Mouse (Mus musculus) adrenal gland (tissue): Measurements from ENCODE around the gene Gbgt1.
"Not testable (repeated sequence)": the region's sequence is repeated elsewhere in the genome, so short reads cannot be mapped to it uniquely, and the experiment has no call there.

Experiments
- intact Hi-C: fragments of 180-260 bp; cut with DNase I; formaldehyde crosslinking; loops from one replicate; pipeline ENCODE4 v1.15.1; 2025

Gene Gbgt1

DNA sequence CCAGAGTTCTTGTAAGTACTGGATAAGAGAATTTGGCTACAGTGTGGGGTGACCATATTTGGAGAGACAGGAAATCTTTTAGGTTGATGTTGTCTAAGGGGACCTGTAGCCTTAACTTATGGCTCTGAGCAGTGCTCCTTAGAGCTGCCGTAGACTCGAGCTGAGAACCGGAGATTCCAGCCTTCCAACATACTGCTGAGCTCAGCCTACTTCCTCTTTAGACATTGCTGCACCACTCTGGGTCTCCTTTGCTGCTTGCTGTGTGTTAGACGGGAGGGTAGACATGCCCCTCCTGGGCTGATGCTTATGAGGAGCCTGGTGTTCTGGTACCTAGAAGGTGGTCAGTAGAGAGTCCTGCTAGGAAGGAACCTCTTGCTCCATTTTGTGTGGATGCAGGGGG lies 1.7 kb downstream of the Gbgt1 start:
- intact Hi-C loops = no loop called here

DNA sequence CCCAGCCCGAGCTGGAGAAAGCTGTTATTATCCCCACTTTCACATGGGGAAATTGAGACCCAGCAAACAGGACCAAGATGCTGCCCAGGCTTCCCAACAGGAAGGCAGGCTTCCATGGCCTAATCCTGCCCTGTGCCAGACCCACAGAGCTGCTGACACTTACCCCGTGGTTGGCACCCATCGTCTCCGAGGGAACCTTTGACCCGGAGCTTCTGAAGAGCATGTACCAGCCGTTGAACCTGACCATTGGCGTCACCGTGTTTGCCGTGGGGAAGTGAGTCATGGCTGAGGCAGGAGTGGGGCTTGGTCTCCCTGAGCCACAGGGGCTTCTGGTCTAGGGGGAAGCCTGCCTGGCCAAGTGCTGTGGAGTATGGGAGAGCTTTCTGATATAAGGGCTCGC lies 6.3 kb downstream of the Gbgt1 start:
- intact Hi-C loops = no loop called here

DNA sequence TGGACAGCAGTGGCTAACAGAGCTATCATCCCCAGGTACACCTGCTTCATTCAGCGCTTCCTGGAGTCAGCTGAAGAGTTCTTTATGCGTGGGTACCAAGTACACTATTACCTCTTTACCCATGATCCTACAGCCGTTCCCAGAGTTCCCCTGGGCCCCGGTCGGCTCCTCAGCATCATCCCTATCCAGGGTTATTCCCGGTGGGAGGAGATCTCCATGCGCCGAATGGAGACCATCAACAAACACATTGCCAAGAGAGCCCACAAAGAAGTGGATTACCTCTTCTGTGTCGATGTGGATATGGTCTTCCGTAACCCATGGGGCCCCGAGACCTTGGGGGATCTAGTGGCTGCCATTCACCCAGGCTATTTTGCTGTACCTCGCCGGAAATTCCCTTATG lies 8.0 kb downstream of the Gbgt1 start:
- intact Hi-C loops = no loop called here

DNA sequence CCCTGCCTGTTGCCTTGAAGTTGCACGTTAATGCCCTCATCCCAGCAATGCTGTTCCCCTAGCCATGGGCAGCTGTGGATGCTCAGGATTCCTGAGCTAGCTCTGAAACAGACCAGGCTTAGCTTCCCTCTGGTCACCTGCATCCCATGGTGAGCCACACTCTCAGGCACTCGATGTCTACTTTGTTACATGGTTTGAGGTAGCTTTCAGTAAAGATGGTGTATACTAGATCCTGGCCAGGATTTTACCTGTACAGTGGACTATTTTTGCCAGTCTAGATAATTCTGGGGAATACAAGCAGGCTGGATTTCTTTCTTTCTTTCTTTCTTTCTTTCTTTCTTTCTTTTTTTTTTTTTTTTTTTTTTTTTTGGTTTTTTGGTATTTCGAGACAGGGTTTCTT lies 9.1 kb downstream of the Gbgt1 start, which contains the start of gene Gm10134:
TSS of gene Gm10134 (plus strand) at position 301 of the 400 bp plus-strand sequence.
- intact Hi-C loops = no loop called here

DNA sequence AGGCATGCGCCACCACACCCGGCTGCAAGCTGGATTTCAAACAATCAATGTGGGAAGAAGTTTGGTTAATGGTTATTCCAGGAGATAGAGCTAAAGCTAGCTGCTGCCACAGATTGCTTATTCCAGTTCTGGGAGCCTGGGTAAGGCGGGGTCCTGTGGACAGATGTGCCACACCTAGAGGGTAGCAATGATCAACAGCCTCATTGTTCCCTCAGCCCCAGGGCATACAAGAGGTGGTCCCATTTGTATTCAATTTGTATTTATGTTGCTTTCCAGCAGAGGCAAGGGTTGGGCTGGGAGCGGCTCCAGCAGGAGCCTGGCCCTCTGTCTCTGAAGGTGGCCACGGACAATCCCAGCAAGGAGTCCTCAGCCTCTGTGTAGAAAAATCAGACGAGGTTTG lies 9.6 kb downstream of the Gbgt1 start:
- intact Hi-C loops = no loop called here

DNA sequence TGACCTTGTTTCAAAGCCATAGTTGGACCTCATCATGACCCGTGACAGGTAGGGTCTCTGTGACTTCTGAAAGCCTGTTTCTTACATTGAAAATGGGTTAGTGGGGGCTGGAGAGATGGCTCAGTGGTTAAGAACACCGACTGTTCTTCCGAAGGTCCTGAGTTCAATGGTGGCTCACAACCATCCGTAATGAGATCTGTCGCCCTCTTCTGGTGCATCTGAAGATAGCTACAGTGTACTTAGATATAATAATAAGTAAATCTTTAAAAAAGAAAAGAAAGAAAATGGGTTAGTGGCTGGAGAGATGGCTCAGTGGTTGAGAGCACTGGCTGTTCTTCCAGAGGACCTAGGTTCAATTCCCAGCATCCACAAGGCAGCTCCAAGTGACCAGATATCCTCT lies 14.9 kb downstream of the Gbgt1 start:
- intact Hi-C loops = not testable (repeated sequence)

DNA sequence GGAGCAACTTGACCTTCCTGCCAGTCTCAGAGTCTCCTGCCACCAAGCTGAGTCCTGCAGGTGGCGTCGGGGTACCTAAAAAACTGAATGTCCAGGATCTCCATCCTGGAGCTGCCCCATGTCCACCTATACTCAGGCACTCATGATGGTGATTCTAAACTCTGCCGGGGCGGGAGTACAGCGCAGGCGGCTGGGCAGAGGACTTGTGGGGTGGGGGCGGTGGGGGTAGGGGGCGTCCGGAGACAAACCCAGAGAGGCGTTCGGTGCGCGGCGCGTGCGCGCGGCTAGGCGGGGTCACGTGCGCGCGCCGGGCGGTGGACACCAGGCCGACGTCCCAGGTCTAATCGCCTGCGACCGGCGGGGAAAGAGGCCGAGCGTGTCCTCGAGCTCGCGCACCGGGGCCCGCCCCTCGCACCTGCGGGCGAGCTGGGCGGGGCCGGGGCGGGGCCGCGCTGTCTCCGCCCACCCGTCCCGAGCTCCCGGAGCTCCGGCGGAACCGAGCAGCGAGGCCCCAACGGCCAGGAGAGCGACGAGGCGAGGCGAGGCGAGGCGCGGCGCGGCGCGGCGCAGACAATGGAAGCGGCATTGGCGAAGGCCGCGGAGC lies 16.2 kb downstream of the Gbgt1 start, which contains the start of gene Ralgds:
TSS of gene Ralgds (plus strand) at position 328 of the 604 bp plus-strand sequence.
- intact Hi-C loops = no loop called here

DNA sequence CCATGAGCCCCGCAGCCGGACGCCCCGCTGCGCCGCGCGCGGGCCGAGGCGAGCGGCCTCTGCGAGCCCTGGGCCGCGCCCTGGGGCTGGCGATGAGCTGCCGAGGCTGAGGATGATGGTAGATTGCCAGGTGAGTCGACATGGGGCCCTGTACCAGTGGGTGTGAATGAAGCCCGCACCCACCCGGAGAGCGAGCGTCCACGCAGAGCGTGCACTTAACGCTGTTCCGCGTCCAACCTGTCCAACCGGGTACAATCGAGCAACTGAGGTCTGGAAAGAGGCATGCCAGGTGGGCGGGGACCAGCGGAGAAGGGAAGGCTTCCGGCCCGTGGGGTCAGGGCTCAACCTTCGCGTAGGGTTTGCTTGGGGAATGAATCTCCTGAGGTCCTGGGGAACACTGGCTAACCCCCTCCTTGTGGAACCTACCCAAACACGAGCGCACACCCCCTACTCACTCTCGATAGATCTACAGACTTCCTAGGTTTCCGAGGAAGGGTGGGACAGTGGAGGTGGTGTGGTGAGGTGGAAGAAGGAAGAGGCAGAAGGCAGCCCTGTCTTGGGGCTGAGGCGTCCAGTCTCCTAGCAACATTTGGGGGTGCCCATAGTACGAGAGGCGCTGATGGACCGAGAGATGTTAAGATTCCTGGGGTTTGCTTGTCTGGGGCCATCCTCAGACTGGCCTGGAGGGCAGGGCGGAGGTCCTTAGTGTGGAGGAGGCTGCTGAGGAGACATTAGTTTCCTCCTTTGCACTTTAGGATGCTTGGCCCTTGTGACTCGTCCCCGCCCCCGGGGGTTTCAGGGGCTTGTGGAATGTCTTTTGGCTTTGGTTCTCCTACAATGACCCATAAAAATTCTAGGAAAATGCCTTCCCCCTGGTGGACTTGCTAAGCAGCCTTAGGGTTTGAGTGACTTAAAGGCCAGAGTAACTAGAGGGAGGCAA lies 17.0 kb downstream of the Gbgt1 start:
- intact Hi-C loops = no loop called here

DNA sequence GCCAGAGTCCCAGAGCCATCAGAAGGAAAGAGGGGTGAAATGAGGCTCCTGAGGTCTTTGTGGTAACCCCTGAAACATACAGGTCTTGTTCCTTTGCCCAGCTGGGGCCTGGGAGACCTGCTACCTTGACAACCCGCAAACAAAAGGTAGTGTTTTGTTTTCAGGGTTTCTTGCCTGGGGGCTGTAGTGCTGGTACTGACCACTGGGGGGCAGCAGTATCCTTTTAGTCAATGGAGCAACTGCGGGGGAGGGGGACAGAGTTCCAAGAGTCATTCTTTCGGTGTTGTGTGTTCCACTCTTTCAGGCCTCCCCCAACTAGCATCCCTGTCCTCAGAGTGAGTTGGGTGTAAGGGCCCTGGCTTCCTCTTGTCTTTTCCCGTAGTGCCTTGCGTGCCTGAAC lies 17.8 kb downstream of the Gbgt1 start:
- intact Hi-C loops = no loop called here

DNA sequence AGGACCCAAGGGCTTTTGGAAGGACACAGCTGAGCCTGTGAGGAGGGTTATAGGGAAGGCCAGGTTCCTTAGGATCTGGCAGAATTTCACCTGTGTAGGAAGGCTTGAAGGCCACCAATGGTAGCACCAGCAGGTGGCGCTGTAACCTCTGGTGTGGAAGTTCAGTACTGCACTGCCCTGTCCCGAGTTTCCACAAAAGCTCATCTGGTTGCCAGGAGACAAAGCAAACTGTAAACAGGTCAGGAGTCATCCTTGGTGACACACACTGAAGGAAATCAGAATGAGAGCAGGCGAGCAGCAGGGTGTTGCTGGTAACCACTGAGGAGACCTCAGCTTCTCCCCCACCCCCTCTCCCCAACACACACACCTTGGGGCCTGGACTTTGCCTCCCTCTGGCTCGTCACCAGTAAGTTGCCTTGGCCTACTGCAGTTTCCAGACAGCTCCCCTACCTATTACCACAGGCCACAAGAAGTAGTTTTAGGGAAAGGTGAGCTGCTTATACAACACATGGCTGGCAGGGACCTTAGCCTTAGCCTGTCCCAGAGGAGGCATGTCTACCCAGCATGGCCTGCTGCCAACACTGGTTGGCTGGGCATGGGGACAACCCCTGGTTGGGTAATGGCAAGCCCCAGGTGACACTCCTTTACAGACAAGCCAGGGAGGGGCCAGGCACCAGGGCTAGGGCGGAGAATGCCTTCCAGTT lies 20.7 kb downstream of the Gbgt1 start:
- intact Hi-C loops = loop anchor here (1.0 kb wide), 1 partner anchor 66 kb away; the partner anchor contains the start of gene Gtf3c5

DNA sequence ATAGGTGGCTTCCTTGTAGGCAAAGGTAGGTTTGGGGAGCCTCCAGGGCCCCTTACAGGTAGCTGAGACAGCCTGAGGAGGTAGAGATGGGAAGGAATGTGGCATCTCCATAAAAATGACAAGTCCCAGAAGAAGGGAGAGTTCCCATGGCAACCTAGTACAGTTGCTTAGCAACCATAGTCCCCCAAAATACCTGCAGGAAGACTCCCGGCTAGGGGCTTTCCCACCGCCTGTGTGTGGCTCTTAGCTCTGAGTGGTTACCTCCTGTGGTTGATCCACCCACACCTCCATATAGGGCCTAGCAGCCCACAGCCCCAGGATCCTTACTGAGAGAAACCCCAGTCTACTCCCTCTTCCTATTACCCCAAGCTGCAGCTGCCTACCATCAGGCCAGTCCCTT lies 21.5 kb downstream of the Gbgt1 start:
- intact Hi-C loops = no loop called here

DNA sequence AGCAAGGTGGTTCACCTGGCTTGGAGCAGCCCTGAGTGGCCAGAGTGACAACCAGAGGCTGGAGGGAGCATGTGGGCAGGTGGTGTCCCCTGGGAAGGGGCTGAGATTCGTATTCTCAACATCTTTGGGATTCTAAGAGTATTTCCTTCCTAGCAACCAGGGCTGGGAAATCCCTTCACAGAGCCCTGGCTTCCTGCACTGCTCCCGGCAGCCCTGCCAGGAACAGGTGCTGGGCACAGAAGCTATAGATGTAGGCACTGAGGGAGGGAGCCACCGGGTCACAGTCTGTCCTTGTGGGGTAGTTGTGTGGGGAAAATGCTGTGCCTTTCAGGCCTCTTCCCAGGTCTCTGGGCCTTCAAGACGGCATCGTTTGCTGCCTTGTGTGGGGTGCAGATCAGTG lies 23.9 kb downstream of the Gbgt1 start:
- intact Hi-C loops = no loop called here

DNA sequence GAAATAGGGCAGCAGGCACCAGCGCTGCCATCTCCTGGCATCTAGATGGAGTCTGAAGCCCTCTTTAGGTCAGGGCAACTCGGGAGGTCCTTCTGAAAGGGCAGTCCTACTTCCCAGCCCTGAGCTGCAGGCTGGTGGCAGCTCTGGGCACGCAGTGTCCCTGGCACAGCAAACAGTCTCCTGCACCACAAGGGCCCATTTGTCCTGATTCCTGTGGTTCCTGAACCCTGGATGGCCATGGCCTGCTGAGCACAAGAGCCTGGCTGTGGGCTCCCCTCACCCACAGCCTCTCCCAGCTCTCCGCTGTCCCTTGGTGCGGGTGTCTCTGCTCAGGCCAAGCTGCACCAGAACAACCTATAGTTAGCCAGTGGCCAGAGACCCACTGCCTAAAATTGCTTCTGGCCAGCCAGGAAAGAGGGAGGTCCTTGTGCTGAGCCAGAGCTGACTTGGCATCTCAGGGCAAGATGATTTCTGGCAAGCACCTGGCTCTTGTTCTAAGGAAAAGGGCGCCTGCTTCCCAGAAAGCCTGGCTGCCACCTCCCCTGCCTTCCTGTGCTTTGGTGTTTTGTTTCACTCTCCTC lies 25.0 kb downstream of the Gbgt1 start:
- intact Hi-C loops = no loop called here

DNA sequence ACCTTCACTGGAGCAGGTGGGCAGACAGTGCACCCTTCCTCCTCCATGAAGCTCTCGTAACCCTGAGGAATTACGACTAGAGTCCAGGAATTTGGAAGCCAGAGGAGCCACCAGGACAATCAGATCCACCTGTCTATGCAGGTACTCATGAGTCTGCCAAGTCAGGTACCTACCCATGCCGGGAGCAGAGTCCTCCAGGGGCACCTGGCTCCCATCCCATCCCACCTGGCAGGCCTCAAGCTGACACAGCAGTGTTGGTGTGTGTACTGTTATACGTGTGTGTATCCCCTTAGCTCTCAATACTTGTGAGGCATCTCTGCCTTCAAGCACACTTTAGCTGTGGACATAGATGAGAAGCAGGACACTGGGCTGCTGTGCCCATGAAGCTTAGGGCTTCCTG lies 25.5 kb downstream of the Gbgt1 start:
- intact Hi-C loops = no loop called here

DNA sequence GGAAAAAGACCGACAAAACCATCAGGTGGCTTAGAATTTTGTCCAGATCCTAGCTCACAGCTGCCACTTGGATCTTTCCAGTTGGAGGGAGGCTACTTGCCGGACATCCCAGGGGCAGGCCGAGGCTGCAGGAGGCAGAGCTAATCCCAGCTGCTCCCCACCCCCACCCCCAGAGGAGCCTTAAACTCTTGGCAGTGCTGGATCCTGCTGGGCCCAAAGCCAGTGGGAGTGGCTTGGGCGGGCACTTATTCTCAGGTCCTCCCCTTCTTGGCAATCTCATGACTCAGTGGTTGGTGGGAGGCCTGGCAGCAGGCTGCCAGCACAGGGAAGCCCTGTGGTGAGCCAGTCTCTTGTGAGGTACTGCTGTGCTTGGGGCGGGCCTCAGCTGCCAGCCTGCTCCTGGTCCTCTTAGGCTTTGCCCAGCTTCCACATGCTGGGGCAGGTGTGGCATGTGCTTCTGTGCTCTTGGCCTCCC lies 27.0 kb downstream of the Gbgt1 start:
- intact Hi-C loops = no loop called here

DNA sequence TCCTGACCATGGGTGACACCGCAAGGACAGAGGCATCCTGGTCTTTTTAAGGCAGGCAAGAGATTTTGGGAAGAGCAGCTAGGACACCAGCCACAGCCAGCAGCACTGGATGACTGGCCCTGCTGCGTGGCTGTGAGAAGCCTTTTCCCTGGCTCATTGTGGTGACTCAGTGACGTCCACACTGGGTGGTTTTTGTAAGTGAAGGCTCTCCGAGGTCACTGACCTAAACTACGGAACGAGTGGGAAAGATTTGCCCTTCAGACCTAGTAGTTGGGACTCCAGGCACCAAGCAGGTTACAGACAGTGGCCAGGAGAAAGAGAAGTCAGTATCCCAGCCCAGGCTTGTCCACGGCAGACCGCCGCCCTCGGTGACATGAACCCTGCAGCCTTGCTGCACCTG lies 27.7 kb downstream of the Gbgt1 start:
- intact Hi-C loops = no loop called here

DNA sequence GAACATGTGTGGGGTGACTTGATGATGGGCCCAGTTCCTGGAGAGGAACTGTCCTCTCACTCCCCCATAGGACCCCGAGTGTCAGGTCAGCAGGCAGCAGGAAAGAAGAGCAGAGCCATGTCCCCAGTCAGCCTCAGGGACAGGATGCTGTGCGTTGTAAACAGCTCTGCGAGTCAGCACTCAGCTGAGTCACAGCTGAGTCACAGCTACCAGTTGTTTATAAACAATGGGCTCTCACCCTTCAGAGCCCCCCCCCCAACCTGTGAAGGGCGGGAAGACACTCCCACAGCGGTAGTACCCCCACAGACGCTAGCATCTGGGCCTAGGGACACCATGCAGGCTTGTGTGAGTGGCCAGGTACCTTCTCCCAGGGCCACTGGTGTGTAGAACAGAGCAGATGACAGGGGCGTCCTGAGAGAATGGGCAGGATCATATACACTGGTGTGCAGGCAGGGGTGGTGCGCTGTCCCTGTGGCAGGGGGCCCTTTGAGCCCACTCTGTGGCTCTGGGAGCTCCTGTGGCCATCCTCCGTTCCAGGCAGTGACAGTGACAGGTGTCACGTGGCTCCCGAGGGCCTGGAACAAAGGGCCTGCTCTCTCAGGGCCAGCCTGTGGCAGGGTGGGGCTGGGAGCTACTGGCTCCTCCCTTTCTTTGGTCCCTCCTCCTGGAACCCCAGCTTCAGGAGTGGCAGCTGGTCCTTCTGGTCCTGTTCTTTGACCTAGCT lies 28.7 kb downstream of the Gbgt1 start:
- intact Hi-C loops = no loop called here

DNA sequence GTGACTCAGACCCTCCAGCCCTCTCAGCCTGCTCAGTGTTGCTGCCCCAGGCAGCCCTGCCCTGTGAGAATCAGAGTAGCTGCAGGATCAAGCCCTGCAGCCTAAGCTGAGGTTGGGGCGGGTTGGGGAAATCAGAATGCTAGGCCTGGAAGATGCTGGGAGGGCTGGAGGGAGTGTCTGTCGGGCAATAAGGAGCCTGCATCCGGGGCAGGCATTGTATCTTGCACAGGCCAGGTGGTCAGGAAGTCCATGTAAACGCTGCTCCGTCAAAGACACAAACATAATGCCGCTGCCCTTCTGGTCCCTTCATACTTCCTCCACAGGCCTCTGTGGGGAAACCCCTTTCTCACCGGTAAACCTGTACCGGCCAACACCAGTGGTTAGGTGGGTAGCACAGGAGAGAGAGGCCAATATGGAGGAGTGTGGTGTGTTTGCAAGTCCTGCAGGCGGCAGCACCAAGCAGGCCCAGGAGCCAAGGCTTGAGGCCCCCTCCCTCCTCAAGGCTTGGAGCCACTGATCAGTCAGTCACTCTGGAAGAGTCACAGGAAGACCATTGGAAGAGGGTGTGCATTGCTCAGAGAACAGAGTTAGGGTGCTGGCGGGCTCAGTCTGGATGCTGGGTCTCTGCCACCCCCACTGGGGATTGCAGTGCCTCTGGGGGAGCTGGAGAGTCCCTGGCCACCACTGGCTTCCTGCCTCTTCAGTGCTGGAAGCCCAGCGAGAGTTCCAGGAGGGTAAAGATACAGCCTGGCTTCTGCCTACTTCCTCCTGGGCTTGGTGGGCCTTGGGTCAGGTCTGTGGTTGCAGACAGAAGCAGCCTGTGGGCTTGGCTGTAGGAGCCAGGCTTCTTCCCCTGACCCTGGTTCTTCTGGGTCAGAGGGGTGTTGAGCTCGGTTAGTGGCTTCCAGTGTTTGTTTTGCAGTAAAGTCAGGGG lies 29.5 kb downstream of the Gbgt1 start:
- intact Hi-C loops = no loop called here

DNA sequence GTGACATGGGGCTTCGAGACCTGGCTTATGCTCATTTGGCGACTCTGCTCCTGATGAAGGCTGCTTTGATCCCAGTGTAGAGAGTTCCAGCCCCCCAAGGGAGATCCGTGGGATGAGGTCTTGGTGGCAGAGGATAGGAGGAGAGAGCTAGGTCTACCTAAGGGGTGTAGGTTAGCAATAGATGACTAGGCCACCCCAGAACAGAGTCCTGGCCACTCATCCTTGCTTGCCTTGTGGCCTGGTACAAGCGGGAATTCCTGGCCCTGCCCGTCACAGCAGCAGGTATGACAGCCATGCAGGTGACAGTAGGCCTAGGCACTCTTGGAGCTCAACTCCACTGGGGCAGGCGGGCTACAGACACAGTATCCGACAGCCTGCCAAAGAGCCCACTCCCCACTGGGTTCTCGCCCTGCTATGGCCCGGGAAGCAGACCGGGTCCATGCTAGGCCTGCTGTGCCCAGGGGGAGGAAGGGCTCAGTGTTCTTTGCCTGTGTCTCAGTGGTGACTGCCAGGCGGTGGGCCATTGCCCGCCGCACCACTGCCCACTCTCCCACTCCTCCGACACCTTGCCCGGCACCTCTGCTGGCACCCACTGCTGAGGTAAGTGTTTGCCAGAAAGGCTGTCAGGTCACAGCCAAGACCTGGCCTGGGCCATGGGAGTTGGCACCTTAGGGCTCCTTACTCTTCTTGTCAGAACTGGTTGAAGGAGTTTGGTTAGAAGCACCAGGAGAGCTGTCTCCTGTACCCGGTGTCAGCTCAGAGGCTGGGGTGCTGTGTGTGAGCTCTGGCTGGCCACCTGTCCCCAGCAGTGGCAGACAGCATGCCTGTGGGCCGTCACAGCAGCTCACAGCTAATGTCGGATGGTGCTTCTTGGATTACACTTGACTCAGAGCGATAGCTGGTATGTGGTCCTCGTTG lies 31.0 kb downstream of the Gbgt1 start:
- intact Hi-C loops = no loop called here
